Mouse (Mus musculus) limb, embryonic 11.5 days (tissue): Measurements from ENCODE around the gene Gbx1. TPM values are rescaled to one million over a fixed set of nuclear protein-coding genes. Genes with fewer than 3 reads are reported as not detected.

Experiments used
- ATAC-seq: fragments of 200-750 bp; cut with Nextera tagmentation; 2 replicates; pipeline ENCODE4 v1.8.0; 2017; ENCODE audit warnings: low read depth; ENCODE audit not compliant: insufficient number of reproducible peaks, low FRiP score, low TSS enrichment
- DNase-seq: peaks from one replicate; pipeline ENCODE4 v3.0.0-alpha.2; 2015; ENCODE audit warnings: low spot score
- H3K27ac ChIP-seq: fragments of 300-500 bp; sonication (generic); replicated peaks from 2 replicates; pipeline ENCODE4 v1.5.1; 2014; ENCODE audit warnings: low read depth, mild to moderate bottlenecking, low read length
- H3K27me3 ChIP-seq: fragments of 300-500 bp; sonication (generic); 2 replicates; pipeline ENCODE4 v1.6.1; 2014; ENCODE audit warnings: mild to moderate bottlenecking, low read length, mixed read lengths; ENCODE audit not compliant: control insufficient read depth, insufficient read depth
- H3K36me3 ChIP-seq: fragments of 300-500 bp; sonication (generic); 2 replicates; pipeline ENCODE4 v1.6.1; 2014; ENCODE audit warnings: mild to moderate bottlenecking, low read length, moderate library complexity, mixed read lengths; ENCODE audit not compliant: control insufficient read depth, insufficient read depth
- H3K4me1 ChIP-seq: fragments of 300-500 bp; sonication (generic); 2 replicates; pipeline ENCODE4 v1.6.1; 2014; ENCODE audit warnings: low read length, mixed read lengths; ENCODE audit not compliant: control insufficient read depth, insufficient read depth
- H3K4me2 ChIP-seq: fragments of 300-500 bp; sonication (generic); 2 replicates; pipeline ENCODE4 v1.6.1; 2014; ENCODE audit warnings: low read depth, mild to moderate bottlenecking, moderate library complexity; ENCODE audit not compliant: severe bottlenecking
- H3K4me3 ChIP-seq: fragments of 300-500 bp; sonication (generic); 2 replicates; pipeline ENCODE4 v1.5.1; 2014; ENCODE audit warnings: low read depth, low read length
- H3K9ac ChIP-seq: fragments of 300-500 bp; sonication (generic); 2 replicates; pipeline ENCODE4 v1.6.1; 2014; ENCODE audit warnings: mild to moderate bottlenecking, low read length
- H3K9me3 ChIP-seq: fragments of 300-500 bp; sonication (generic); 2 replicates; pipeline ENCODE4 v1.6.1; 2016; ENCODE audit warnings: low read length; ENCODE audit not compliant: control insufficient read depth
- WGBS: fragments of 180-500 bp; shearing (Covaris S2); extraction: QIAGEN DNeasy Blood & Tissue Kit; methylation state at CpG from one replicate; pipeline ENCODE4 v1.1.7; 2014; 5-methylcytosine and 5-hydroxymethylcytosine counted together
- polyA plus RNA-seq: library from polyadenylated mRNA; unstranded; fragments of >200 nt; fragmentation: Nextera tagmentation; extraction: Ambion mirVana; gene quantifications from 2 replicates; pipeline ENCODE4 v1.2.1, GENCODE M21; 2014

The Gbx1 gene
- polyA plus RNA-seq, 1 experiment from 2014 or later = 0.04 TPM

DNA sequence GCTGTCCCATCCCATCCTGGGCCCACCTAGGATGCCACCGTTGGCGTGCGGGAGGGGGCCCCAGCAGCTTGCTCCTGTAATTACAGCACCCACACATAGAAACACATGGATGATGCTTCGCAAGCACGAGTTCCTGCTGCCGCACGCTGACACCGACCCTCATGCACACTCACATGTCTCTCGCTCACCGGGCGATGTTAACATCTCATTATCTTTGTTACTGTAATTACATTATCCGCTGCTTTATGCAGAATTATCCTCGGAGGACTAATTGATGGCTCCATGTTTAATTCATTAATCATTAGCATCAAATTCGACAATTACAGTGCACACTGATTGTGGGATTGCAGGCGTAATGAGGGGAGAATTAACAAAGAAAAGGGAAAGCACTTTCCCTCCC is 32.0 kb downstream of the Gbx1 start:
- Histone ChIP-seq H3K4me1 (no peaks in the 10 kb centered on the region), H3K4me3 (no peak overlapping the region), H3K36me3 (peaks cover 22% of the 10 kb centered on the region), H3K4me2 (no peak overlapping the region), H3K27ac (no peak overlapping the region), H3K9ac (no peak overlapping the region), H3K27me3 (no peaks in the 10 kb centered on the region), H3K9me3 (no peaks in the 10 kb centered on the region)
- no peak for DNase-seq
- 90% methylated on average over 15 of the region's 15 CpGs for WGBS
- ATAC-seq = no peak

DNA sequence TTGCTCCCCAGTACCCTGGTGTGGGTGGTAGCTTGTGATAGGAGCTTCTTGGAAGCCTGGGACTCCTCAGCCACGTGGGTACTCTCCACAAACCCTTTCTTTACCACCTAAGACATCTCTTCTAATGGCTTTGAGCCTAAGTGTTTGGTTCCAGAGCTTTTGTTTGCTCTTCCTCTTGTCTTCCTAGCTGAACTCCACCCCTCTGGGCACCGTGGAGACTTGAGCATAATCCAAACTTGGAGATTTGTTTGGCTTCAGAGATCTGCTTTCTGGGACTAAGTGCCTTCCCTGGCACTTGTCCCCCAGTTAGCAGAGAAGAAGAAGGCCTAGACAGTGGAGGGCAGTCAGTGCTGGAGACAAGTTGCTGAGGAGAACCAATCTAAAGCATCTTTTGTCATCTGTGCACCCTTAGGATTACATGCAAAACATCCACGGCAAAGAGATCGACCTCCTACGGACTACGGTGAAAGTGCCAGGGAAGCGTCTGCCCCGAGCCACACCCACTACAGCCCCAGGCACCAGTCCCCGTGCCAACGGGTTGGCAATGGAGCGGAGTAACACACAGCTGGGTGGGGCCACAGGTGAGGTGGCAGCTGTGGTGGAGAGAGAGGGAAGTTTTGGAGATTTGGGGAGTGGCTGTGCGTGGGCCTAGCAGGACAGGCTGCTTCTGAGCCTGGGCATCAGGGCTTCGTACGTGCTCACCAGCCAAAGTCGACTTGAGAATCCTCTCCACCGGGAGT is 34.3 kb downstream of the Gbx1 start:
- Histone ChIP-seq H3K27ac (no peak overlapping the region), H3K4me2 (no peak overlapping the region), H3K4me1 (peaks cover 8% of the 10 kb centered on the region), H3K9ac (no peak overlapping the region), H3K27me3 (no peaks in the 10 kb centered on the region), H3K36me3 (peaks cover 25% of the 10 kb centered on the region), H3K9me3 (no peaks in the 10 kb centered on the region), H3K4me3 (no peak overlapping the region)
- ATAC-seq = no peak
- 92% methylated on average over 16 of the region's 16 CpGs for WGBS
- no peak for DNase-seq

DNA sequence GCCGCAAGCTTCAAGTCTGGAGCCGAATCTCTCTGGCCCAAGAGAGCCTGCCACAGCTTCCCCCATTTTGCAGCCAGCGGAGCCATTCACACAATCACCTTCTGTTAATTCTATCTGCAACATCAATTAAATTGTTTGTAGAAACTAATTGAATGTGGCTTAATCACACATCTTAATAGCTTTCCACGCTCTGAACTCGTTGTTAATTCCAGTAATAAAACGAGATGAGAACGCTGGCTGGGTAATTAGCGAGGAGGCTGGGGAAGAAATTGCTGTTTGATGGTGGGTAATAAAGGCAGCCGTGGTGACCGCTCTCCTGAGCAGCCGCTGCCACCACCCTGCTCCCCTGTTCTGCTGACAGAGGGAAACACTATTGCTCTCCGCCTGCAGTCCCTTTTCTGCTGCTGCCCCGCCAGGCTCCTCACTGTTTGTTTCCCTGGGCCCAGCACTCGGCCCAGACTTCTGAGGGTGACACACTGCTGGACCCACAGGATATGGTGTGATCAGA is 36.5 kb downstream of the Gbx1 start:
- DNase-seq (no peak), ATAC-seq (no peak)
- Histone ChIP-seq H3K4me1 (peaks cover 18% of the 10 kb centered on the region), H3K9me3 (no peaks in the 10 kb centered on the region), H3K27ac (peak overlapping the region; percentile 52; the same call in 1 of the 2 replicates), H3K4me3 (no peak overlapping the region), H3K27me3 (no peaks in the 10 kb centered on the region), H3K36me3 (peaks cover 31% of the 10 kb centered on the region), H3K9ac (no peak overlapping the region), H3K4me2 (no peak overlapping the region)
- WGBS = 25% methylated on average over 14 of the region's 14 CpGs

DNA sequence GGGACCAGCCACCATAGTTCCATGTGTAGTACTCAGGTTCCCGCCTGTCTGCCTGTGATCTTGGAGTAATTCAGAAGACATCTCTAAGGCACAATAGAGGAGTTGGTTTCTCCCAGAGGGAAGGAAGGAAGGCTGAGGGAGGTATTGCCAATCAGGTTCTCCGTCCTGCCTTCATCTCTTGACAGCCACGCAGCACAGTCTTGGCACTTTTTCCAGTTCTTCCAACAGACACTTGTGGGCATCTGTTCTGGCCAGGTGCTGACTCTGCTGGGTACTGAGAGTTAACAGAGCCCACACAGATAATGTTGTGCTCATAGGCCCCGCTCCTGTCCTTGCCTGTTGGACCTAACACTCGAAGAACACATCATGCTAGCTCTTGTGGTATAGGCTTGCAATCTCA is 40.3 kb downstream of the Gbx1 start:
- Histone ChIP-seq H3K27ac (no peak overlapping the region), H3K9me3 (no peaks in the 10 kb centered on the region), H3K4me3 (no peak overlapping the region), H3K27me3 (no peaks in the 10 kb centered on the region), H3K4me2 (no peak overlapping the region), H3K4me1 (peaks cover 35% of the 10 kb centered on the region), H3K36me3 (peaks cover 21% of the 10 kb centered on the region), H3K9ac (no peak overlapping the region)
- ATAC-seq (no peak), DNase-seq (no peak)
- 89% methylated on average over 5 of the region's 5 CpGs for WGBS

DNA sequence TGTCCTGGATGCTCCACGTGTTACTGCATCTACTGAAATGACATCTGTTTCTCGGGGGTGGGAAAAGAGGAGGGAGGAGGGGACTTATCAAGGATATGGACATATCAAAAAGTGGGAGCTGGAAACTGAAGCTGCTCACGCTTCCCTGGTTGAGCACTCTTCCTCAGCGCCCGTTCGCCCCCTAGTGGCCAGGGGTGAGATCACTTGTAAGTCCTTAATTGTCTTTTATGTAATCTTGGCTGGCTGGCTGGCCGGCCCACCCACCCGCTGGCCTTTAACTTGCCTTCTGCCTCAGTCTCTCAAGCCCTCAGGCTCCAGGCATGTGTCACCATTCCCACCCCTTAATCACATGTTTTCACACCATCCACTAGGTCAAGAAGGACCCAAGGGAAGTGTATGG is 40.9 kb downstream of the Gbx1 start:
- DNase-seq = peak; percentile 95
- Histone ChIP-seq H3K4me2 (no peak overlapping the region), H3K9ac (no peak overlapping the region), H3K9me3 (no peaks in the 10 kb centered on the region), H3K36me3 (peaks cover 22% of the 10 kb centered on the region), H3K27me3 (no peaks in the 10 kb centered on the region), H3K27ac (no peak overlapping the region), H3K4me1 (peaks cover 39% of the 10 kb centered on the region), H3K4me3 (no peak overlapping the region)
- no peak for ATAC-seq
- 2% methylated on average over 8 of the region's 8 CpGs for WGBS

DNA sequence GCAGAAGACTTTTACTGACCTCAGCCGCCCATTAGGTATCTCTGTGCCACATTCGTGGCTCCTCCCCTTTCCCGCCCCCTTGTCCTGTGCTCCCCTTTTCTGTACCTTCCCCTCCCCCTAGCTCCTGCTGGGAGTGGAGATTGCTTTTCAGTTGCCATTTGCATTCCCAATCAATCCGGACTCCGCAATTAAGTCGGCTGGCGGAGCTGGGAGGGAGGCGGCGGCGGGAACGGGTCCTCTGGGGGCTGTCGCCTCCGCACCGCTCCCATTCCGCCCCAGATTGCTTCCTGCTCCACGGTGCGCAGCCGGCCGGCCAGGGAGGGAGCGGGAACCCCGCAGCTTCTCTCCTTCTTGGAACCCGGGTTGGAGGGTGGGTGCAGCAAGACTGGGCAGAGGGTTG is 42.0 kb downstream of the Gbx1 start:
- Histone ChIP-seq H3K9ac (0 out of 2 replicates have a peak overlapping the region, but pooled peaks have one; percentile 0), H3K9me3 (no peaks in the 10 kb centered on the region), H3K36me3 (peaks cover 23% of the 10 kb centered on the region), H3K4me3 (no peak overlapping the region), H3K27ac (no peak overlapping the region), H3K27me3 (no peaks in the 10 kb centered on the region), H3K4me1 (peaks cover 38% of the 10 kb centered on the region), H3K4me2 (peak overlapping the region; percentile 46)
- WGBS = 17% methylated on average over 22 of the region's 22 CpGs
- ATAC-seq = no peak
- DNase-seq = peak; percentile 49

DNA sequence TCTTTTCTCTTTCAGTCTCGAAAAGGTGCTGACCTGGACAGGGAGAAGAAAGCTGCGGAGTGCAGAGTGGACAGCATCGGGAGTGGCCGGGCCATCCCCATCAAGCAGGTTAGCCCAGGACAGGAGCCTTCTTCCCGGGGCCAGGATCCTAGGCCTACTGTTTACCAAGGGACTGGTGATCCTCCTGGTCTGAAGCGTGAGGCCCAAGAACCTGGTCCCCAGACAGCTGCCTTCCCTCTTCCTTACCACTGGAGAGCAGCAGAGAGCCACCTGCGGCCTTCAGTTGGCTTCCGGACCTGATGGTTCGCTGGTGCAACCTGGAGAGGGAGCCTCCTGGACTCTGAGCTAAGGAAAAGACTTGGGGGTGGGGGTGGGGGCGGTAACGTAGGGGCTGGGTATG is 43.7 kb downstream of the Gbx1 start:
- WGBS = 23% methylated on average over 11 of the region's 11 CpGs
- Histone ChIP-seq H3K27me3 (no peaks in the 10 kb centered on the region), H3K27ac (no peak overlapping the region), H3K36me3 (peaks cover 27% of the 10 kb centered on the region), H3K9me3 (no peaks in the 10 kb centered on the region), H3K9ac (no peak overlapping the region), H3K4me2 (no peak overlapping the region), H3K4me1 (peaks cover 33% of the 10 kb centered on the region), H3K4me3 (no peak overlapping the region)
- DNase-seq (peak; percentile 81), ATAC-seq (peak; percentile 16; the same call in 1 of the 2 replicates)

DNA sequence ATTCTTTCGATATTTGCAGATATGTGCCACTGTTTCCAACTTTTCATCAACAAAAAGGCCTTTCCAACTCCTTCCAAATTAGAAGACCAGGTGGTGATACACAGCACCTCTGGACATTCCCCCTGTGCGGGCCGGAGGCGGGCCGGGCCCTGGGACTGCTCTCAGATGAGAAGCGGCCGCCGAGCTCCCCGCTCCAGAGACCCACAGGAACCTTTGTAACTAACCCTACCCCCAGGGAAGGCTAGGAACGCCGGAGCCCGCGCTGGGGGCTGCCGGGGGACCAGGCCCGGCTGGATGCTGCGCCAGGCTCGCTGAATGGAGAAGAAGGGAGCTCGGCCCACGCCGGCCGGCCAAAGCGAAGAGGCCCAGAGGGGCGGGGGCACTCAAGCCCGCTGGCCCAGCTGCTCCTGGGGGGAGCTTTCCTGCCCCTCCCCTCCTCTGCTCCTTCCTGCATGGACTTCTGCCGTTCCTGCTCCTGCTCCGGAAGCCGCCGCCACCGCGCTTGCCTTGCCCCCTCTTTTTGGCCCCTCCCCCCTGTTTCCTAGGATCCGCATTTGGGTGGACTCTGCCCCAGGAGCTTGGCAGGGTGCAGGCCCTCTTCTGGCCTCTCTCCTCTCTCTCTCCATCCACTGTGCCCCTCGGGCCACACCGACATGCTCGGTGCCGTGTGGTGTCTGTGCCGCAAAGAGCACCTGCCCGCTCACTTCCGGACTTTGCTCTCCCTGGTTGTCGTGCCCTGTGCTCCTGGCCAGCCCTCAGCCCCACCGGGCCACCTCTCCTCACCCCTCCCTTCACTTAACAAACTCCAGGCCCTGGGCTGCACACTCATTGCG is 44.5 kb downstream of the Gbx1 start:
- peak overlapping the region; percentile 9; the same call in 1 of the 2 replicates for H3K9ac ChIP-seq
- no peak overlapping the region for H3K4me2 ChIP-seq

More for the DNA sequence above, 44.5 kb downstream of the Gbx1 start:
- ATAC-seq (0 out of 2 replicates have a peak, but pooled peaks have one; percentile 7), DNase-seq (no peak)
- Histone ChIP-seq H3K9me3 (no peaks in the 10 kb centered on the region), H3K27me3 (no peaks in the 10 kb centered on the region), H3K4me1 (peaks cover 30% of the 10 kb centered on the region), H3K4me3 (no peak overlapping the region), H3K27ac (no peak overlapping the region), H3K36me3 (peaks cover 30% of the 10 kb centered on the region)
- WGBS = 57% methylated on average over 36 of the region's 41 CpGs
